Mouse (Mus musculus) heart, embryonic 13.5 days (tissue): ENCODE data around the gene Fcer1a. TPM values are rescaled to one million over a fixed set of nuclear protein-coding genes. Genes with fewer than 3 reads are reported as not detected.

Experiments used
- polyA plus RNA-seq: library from polyadenylated mRNA; unstranded; fragments of >200 nt; fragmentation: Nextera tagmentation; extraction: Ambion mirVana; gene quantifications from 2 replicates; pipeline ENCODE4 v1.2.1, GENCODE M21; 2015

The Fcer1a gene
- polyA plus RNA-seq, 1 experiment from 2014 or later, result not detected

Other genes starting within 250 kb of the Fcer1a start
- gene Olfr1408, start 89.8 kb downstream of the Fcer1a start, polyA plus RNA-seq, result not detected in 2 replicates
- gene Olfr1406, start 36.6 kb downstream of the Fcer1a start, polyA plus RNA-seq, result not detected in 2 replicates
- not detected in 2 replicates for gene Olfr218, start 29.4 kb downstream of the Fcer1a start, polyA plus RNA-seq
- not detected in 2 replicates for gene Olfr1404, start 14.8 kb downstream of the Fcer1a start, polyA plus RNA-seq
- gene Olfr418, start 38.8 kb upstream of the Fcer1a start, polyA plus RNA-seq, result not detected in 2 replicates
- not detected in 2 replicates for gene Mptx2, start 50.6 kb upstream of the Fcer1a start, polyA plus RNA-seq
- gene Ackr1, start 106.5 kb upstream of the Fcer1a start, polyA plus RNA-seq, result 2.1 and 2.9 TPM in 2 replicates
- gene Aim2, start 123.7 kb upstream of the Fcer1a start, polyA plus RNA-seq, result 1.4 and 2.3 TPM in 2 replicates
- 0.31 and 0.71 TPM in 2 replicates for gene Cadm3, start 140.5 kb upstream of the Fcer1a start, polyA plus RNA-seq